Mouse (Mus musculus): ENCODE measurements around the gene Irf1.

DNA sequence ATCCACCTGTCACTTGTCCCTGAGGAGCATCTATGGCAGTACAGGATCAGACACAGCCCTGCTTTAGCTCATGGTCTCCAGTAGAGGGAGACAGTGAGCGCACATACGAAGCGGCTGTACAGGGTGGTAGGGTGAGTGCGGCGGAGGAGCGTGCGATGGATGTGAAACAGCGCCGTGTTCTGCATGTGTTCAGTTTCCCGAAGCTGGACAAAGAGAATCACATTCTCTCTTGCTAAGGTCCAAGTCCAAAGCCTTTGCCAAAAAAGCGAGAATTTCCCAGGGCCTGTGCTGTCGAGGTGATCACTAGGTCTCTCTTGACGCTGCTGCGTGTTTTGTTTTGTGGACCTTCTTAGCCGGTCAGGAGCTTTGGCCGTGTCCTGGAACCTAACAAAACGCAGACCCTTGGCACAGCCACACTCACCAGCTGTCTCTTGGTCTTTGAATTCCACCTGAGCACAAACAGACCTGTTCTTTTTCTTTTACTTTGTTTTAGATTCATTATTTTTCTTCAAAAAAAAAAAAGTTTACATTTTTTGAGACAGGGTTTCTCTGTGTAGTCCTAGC is 34.0 kb upstream of the Irf1 start:
- TF ChIP-seq MYOG (IDR thresholded peaks at IDR 0.05; ENCODE audit: control insufficient read depth in 1 of 3, insufficient read depth in 1 of 3, insufficient read length in 2 of 3, low read depth in 2 of 3) (no peak), USF1 (IDR thresholded peaks at IDR 0.05; ENCODE audit: low read depth) (no peak), TCF3 (IDR thresholded peaks at IDR 0.05; ENCODE audit: insufficient read length, low read depth) (no peak), POLR2A (IDR thresholded peaks at IDR 0.05; ENCODE audit: insufficient read length, low read depth) (no peak), MAX (IDR thresholded peaks at IDR 0.05; ENCODE audit: low read depth) (no peak), TCF12 (IDR thresholded peaks at IDR 0.05; ENCODE audit: insufficient read depth, poor library complexity, severe bottlenecking) (no peak), POLR2AphosphoS2 (IDR thresholded peaks at IDR 0.05; ENCODE audit: insufficient read length, low read depth) (no peak), CEBPB (IDR thresholded peaks at IDR 0.05; ENCODE audit: insufficient read depth, poor library complexity, severe bottlenecking) (no peak)

Data from myocyte (in vitro differentiated cells).